Mouse (Mus musculus): Measurements from ENCODE around the gene Rhoa.

DNA sequence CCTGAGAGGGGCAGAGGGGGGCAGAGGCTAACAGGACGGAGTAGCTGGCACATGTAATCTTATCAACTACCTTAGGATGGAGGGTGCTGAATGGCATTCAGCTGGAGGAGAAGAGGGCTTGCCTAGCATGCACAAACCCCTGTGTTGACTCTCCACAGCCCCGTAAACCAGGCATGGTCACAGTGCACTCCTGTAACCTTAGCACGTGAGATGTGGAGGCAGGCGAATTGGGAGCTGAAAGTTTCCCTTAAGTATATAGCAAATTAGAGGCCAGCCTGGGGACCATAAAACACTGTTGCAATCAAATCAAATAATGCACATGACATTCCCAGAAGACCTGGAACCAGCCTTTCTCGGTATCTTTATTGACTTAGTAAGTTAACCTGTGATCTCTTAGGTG lies 72.8 kb downstream of the Rhoa start:
- TF ChIP-seq CTCF (IDR thresholded peaks at IDR 0.05; ENCODE audit: low read depth, low read length) (no peak), POLR2A (IDR thresholded peaks at IDR 0.05; ENCODE audit: insufficient read depth, low read length) (no peak), EP300 (IDR thresholded peaks at IDR 0.05; ENCODE audit: insufficient read depth, low read depth, low read length) (no peak)

All from ES-Bruce4 (cell line).